Mouse (Mus musculus): ENCODE data around the gene Hivep1.
A peak's percentile ranks its signal among the peaks of the same experiment; 100 is the strongest.

The Hivep1 gene

GRCm38 (mm10) chr13:42076751-42077302 is 25.0 kb downstream of the Hivep1 start:
- DNase-seq (ENCODE audit: low spot score in 2 of 2): no peak

- DNase-seq (ENCODE audit: low spot score in 2 of 2): no peak
Observed at GRCm38 (mm10) chr13:42077629-42078028, 25.8 kb downstream of the Hivep1 start.

- DNase-seq (ENCODE audit: low spot score in 2 of 2): no peak
Observed at GRCm38 (mm10) chr13:42080131-42080916, 28.5 kb downstream of the Hivep1 start.

- DNase-seq (ENCODE audit: low spot score in 2 of 2): no peak
Observed at GRCm38 (mm10) chr13:42088339-42088738, 36.5 kb downstream of the Hivep1 start.

GRCm38 (mm10) chr13:42089025-42089424 is 37.2 kb downstream of the Hivep1 start:
- DNase-seq (ENCODE audit: low spot score in 2 of 2): no peak

- no peak for DNase-seq (ENCODE audit: low spot score in 2 of 2)
Observed at GRCm38 (mm10) chr13:42090751-42091150, 38.9 kb downstream of the Hivep1 start.

GRCm38 (mm10) chr13:42092392-42093139 is 40.7 kb downstream of the Hivep1 start:
- no peak for DNase-seq (ENCODE audit: low spot score in 2 of 2)

- no peak for DNase-seq (ENCODE audit: low spot score in 2 of 2)
Observed at GRCm38 (mm10) chr13:42093268-42094042, 41.6 kb downstream of the Hivep1 start.

- DNase-seq (ENCODE audit: low spot score in 2 of 2): no peak
Observed at GRCm38 (mm10) chr13:42095826-42096515, 44.1 kb downstream of the Hivep1 start.

GRCm38 (mm10) chr13:42097109-42097508 is 45.3 kb downstream of the Hivep1 start:
- no peak for DNase-seq (ENCODE audit: low spot score in 2 of 2)

GRCm38 (mm10) chr13:42098522-42098921 is 46.7 kb downstream of the Hivep1 start:
- DNase-seq (ENCODE audit: low spot score in 2 of 2): no peak

- DNase-seq (ENCODE audit: low spot score in 2 of 2): no peak
Observed at GRCm38 (mm10) chr13:42099523-42099922, 47.7 kb downstream of the Hivep1 start.

- no peak for DNase-seq (ENCODE audit: low spot score in 2 of 2)
Observed at GRCm38 (mm10) chr13:42101440-42102190, 49.8 kb downstream of the Hivep1 start.

GRCm38 (mm10) chr13:42102980-42103379 is 51.2 kb downstream of the Hivep1 start:
- peak; percentile 23 to 39 for DNase-seq (ENCODE audit: low spot score in 2 of 2)

GRCm38 (mm10) chr13:42103486-42104166 is 51.8 kb downstream of the Hivep1 start:
- no peak for DNase-seq (ENCODE audit: low spot score in 2 of 2)

GRCm38 (mm10) chr13:42104371-42104770 is 52.5 kb downstream of the Hivep1 start:
- DNase-seq (ENCODE audit: low spot score in 2 of 2): no peak

- no peak for DNase-seq (ENCODE audit: low spot score in 2 of 2)
Observed at GRCm38 (mm10) chr13:42108483-42109215, 56.8 kb downstream of the Hivep1 start.

- no peak for DNase-seq (ENCODE audit: low spot score in 2 of 2)
Observed at GRCm38 (mm10) chr13:42110416-42110815, 58.6 kb downstream of the Hivep1 start.

- DNase-seq (ENCODE audit: low spot score in 2 of 2): no peak
Observed at GRCm38 (mm10) chr13:42112071-42112470, 60.2 kb downstream of the Hivep1 start.
